Mouse (Mus musculus) liver, adult (tissue): ENCODE data around the gene Tex36.

Source experiments
- GATA4 ChIP-seq: IDR thresholded peaks from 2 replicates; pipeline ENCODE4 v1.6.1; 2014; ENCODE audit warnings: mild to moderate bottlenecking, low read length; ENCODE audit not compliant: insufficient replicate concordance

The Tex36 gene

DNA sequence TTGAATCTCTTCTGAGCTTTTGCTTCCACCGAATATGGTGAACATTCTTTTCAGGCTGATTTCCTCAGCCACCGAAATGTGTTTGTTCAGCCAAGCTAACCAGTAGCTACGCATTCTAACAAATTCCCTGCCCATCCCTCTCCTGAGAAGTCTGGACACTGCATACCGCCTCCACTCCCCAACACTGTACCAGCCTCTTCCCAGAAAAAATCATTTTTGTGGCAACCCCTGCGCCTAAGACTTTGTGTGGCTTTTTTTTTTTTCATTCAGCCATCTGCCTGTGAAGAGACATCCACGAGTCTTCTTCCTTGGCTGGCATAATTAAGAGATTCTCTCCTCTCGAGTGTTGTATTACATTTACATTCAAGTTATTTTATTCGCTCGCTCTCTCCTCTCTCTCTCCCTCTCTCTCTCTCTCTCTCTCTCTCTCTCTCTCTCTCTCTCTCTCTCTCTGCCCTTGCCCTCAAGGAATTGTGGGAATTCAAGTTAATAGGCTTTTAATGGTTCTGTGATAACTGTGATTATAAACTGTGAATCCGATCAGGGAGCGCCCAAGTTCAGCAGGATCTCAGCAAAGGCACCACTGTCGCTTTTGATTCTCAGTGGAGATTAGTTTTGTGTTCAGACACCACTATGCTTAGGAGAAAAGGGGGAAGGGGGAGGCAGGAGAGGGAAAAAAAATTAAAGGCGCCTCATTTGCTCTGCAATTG, 6.8 kb upstream of the Tex36 start:
- no peak for TF ChIP-seq GATA4

DNA sequence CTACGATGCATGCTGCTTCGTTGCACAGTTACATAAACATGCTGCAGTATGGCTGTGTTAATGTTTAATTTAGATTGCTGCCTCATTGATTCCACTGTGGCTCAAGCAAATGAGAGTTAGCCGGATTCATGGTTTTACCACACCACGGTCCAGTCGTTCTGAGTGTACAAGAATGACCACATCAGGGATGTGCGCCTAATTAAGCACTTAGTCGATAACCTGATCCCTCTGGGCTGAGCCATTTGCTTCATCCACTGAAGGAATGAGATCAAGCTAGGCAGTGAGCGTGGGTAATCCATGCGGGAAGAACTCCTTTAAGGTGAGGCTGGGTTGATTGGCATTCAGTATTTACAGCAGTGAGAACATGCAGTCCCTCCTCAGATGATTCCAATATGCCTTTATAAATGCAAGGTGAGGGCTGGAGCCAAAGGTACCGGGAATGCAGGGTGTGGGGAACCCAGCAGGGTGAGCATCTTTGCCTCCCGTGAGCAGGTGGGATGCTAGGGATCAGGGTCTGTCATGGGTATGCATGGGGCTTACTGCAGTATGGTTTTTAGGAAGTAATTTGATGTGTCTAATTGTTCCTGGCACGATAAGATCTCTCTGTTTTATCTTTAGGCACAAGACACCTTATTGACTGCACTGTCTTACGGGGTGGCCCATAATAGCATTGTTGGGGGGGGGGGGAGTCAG, 6.1 kb upstream of the Tex36 start:
- TF ChIP-seq GATA4: no peak

DNA sequence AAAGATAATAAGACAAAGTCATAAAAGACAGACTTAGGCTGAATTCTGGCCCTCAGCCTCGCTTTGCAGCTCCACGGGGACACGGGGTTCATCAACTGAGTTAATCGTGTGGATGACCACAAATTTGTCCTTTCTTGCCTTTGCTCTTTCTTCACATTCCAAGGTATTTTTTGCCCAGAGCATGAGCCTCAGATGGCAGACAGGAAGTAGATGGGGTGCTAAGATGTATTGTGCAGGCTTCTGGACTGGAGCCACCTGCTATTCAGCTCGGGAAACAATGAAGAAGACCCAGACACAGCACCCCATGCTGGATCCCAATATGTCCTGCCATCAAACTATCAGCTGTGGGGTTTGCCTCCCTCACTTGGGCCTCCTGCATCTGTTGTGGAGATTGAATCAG, 5.4 kb upstream of the Tex36 start:
- no peak for TF ChIP-seq GATA4

DNA sequence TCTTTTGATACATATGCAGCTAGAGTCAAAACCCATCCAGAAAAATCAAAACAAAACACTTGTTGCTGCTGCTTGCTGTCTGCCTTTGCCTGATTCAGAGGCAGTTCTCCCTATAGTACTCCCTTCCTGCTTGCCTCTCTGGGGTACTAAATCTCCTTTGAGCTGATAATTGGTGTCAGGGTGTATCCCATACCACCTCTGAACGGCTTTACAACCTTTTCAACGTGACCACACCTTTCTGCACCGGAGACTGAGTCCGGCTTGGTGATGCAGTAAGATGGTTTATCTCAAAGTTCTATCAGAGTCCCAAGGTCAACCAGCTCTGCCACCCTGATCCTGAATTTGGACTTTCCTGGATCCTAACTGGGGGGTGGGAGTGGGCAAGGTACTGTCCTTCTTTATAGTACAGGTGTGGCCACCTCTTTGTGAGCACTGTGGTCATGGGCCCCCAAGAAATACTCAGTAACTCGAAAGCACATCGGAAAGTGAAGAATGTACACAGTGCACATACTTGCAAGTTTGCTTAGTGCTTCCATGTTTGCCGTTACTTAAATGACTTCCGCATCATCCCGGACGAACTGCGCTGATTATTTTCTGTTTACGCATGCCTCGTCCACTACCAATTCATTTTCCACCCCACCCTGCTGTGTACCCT, 2.6 kb upstream of the Tex36 start:
- TF ChIP-seq GATA4: no peak

DNA sequence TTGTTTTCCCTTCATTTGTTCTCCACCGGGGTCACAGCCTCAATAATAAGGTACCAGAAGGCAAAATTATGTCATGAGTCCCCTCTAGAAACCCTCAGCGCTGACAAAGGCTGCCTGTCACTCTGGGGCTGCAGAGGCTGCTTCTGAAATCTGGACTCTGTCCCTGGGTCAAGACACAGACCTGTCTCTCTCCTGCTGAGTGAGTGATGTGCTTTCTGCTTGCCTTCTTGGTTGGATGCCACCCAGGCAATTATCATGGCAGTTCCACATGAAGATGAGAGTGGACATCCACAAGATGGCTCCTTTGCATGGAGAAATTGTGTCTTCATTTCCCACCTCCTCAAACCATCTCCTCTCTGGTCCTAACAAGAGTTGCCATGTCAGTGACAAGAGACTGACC, 1.2 kb upstream of the Tex36 start:
- no peak for TF ChIP-seq GATA4

DNA sequence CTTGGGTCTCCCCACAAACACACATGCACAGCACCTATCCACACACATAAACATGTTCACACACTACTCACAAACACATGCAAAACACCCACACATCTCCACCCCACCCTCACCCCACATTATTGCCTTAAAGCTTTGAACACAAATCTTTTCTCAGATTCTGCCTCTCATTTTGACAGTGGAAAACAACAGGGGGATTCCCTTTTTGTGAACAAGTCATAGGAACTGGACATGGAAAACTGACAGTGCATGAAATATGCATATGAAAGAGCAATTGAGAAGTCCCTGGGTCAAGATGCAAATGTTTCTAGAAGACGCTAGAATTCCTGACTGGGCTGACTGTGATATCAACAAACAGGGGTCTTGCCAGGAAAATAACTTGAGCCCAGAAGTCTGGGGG, 1.4 kb downstream of the Tex36 start:
- no peak for TF ChIP-seq GATA4

DNA sequence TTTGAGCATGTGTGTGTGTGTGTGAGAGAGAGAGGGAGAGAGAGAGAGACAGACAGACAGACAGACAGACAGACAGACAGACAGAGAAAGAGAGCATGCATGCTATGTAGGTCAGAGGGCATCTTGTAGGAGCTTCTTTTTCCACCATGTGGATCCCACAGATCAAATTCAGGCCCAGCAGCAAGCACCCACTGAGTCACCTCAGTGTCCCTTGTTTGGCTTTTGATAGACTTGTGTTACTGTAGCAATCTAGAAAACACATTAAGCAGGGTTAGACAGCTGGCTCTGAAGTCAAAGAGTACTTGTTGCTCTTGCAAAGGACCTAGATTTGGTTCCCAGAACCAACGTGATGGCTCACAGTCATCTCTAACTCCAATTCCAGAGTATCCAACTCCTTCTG, 10.2 kb downstream of the Tex36 start:
- no peak for TF ChIP-seq GATA4

DNA sequence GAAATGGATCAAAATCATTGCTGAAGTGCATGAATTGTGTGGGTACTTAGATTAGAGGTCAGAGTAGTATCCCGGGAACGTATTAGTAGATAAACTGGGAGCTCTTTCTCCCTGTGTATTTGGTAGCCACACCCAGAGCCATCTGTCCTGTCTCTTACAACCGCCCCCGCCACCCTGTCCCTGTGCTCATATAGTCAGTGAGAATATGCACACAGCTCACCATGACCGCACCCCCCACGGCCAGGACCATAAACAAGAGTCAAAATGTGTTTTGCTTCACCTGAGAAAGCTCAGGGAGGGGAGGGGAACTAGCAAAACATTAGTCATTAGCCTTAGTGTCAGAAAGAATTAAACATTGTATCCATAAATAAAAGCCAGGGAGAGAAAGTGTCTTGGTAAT, 18.7 kb downstream of the Tex36 start:
- TF ChIP-seq GATA4: no peak

DNA sequence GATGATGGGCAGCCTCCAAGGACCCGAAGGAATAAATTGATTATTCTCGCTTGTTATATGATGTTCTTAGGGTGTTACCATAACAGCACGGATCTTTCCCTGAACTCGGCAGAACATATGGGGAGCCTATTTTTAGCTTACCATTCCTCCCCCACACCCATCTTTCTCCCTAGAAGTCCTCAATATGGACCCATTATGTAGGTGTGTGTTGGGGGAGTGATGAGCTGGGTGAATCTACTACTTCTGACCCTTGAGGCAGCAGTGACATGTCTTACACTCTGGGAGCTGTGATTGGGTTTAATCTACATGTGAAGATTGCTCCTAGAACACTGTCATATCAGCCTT, 21.7 kb downstream of the Tex36 start:
- no peak for TF ChIP-seq GATA4

DNA sequence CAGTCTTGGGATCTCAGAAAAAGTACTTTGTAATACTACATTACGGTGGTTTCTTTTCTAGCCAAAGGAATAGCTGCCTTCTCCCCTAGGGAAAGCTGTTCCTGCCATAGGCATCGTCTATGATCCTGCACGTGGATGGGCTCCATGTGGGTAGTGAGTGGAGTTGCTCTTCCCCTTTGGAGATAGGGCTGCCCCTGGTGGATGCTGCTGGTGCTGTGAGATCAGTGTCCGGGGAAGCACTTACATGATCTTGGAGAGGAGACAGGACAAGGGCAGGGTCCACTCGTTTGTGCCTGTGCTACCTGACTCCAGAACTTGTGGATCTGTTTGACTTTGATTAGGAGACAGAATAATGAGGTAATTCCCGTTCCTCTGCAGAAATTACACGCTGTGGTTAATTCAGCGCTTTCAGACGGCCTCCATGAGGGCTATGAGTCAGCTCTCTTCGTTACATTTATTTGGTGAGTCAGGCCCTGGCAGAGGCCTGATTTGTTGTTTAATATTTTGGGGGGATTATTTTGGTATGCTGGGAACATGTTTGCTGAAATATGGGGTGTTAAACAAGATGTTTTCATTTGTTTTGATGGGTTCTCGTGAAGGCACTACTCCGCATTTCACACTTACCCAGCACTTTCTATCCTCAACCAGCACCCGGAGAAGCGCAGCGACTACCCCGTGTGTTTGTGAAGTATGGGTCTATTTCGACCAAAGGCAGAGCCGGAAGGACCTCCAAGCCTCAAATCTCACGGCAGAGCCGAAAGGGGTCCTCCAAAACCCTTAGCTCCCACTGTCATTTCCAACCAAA, 22.3 kb downstream of the Tex36 start:
- TF ChIP-seq GATA4: no peak

DNA sequence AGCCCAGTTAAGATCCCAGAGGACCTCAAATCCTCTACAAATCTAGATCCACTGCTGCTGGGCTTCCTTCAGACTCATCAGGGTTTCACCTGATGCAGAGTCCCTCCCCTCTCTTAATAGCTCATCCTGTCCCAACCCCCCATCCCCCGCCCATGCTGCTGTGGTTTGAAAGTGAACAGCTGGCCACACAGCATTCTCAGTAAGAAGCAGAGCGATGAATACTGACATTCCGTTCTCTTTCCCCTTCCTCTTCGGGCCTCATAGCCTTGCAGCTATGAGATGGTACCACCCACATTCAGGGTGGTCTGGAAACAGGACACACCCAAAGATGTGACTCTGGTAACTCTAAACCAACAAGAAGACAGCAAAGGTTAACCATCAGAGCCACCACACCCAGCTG, 25.1 kb downstream of the Tex36 start:
- TF ChIP-seq GATA4: no peak

DNA sequence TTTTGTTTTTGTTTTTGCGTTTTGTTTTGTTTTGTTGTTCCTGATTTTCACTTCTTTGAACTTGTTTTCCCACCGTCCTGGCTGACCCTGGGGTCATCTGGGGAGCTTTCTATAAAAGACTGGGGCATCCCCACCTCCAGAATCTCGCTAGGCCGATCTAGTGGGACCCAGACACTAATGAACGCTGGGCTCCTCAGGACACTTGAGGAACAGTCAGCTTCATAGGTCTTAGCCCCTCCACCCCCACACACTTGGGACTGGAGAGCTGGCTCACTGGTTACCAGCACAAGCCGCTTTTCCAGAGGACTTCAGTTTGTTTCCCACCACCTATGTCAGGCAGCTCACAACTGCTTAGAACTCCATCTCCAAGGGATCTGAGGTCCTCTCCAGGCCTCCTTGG, 25.7 kb downstream of the Tex36 start:
- TF ChIP-seq GATA4: no peak

DNA sequence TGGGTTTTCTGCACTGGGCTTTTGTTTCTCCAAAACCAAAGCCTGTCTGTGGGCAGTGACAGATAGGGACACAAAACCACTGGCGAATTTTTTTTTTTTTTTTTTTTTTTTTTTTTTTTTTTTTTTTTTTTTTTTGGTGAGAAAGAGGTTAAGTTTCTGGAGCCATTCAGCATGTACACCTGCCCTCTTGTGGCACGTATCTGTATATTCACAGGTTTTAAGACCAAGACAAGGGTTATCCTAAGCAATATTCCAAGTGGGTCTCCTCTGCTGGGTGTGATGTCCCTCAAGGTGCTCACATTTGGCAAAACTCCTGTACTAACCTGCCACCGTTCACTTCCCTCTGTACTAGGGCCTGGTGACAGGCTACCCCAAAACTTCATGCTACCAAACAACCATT, 30.0 kb downstream of the Tex36 start:
- no peak for TF ChIP-seq GATA4

DNA sequence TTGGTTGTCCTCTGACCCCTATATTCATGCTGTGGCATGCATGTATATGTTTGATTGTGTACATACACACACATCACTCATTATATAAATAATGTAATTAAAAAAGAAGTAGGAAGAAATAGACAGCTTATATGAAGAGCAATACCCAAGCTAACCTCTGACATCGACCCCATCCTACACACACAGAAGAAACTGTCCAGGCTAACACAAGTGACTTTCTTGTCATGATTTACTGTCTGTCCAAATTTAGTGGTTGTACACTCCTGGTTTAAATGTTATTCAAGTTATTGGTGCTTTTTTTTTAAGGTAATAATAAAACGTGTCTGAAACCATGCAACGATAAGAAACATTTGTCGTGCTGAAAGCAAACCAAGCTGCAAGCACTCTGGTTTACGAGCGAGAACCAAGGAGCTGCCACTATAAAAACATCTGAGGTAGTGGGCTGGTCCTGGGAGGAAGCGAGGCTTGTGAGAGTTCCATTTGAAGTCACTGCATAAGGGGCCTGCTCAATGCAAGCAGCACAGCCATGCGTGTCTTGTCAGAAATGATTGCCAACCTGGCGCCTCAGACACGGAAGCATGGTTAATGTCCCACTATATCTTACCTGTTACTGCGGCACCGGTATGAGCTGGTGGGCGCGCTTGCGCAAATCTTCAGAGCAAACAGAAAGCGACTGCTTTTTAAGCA, 32.6 kb downstream of the Tex36 start:
- no peak for TF ChIP-seq GATA4

DNA sequence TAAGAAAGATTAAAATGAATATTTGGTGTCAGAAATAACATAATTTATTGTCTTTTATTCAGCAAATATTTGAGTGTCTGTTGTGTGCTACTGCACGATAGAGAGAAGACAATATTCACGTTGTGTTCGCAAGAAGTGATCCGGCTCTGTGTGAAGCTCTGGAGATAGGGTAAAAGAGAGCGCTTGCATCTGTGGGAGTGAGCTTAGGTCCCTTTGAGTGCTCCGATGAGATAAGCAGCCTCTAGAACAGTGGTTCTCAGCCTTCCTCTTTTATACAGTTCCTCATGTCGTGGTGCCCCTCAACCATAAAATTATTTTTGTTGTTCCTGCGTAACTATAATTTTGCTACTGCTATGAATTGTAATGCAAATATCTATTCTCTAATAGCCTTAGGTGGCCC, 37.4 kb downstream of the Tex36 start:
- TF ChIP-seq GATA4: no peak
